Mouse (Mus musculus) hindbrain, embryonic 16.5 days (tissue): ENCODE measurements around the gene Gtf2ird1. TPM values are rescaled to one million over a fixed set of nuclear protein-coding genes. Genes with fewer than 3 reads are reported as not detected.
A peak's percentile ranks its signal among the peaks of the same experiment; 100 is the strongest.
"Not testable (repeated sequence)": the region's sequence is repeated elsewhere in the genome, so short reads cannot be mapped to it uniquely, and the experiment has no call there.

Source experiments
- ATAC-seq: fragments of 200-750 bp; cut with Nextera tagmentation; 2 replicates; pipeline ENCODE4 v1.8.0; 2017; ENCODE audit warnings: moderate TSS enrichment, moderate library complexity
- H3K27ac ChIP-seq: fragments of 300-500 bp; sonication (generic); 2 replicates; pipeline ENCODE4 v1.5.1; 2014; ENCODE audit warnings: low read depth, mild to moderate bottlenecking, control low read depth, low read length, moderate library complexity
- H3K27me3 ChIP-seq: fragments of 300-500 bp; sonication (generic); replicated peaks from 2 replicates; pipeline ENCODE4 v1.6.1; 2014; ENCODE audit warnings: low read length; ENCODE audit not compliant: control insufficient read depth, insufficient read depth
- H3K36me3 ChIP-seq: fragments of 300-500 bp; sonication (generic); 2 replicates; pipeline ENCODE4 v1.6.1; 2014; ENCODE audit warnings: mild to moderate bottlenecking, low read length, moderate library complexity, mixed read lengths; ENCODE audit not compliant: control insufficient read depth, insufficient read depth
- H3K4me1 ChIP-seq: fragments of 300-500 bp; sonication (generic); 2 replicates; pipeline ENCODE4 v1.6.1; 2014; ENCODE audit warnings: low read depth, low read length; ENCODE audit not compliant: control insufficient read depth, insufficient read depth
- H3K4me2 ChIP-seq: fragments of 300-500 bp; sonication (generic); 2 replicates; pipeline ENCODE4 v1.6.1; 2014; ENCODE audit warnings: mild to moderate bottlenecking, low read length, control low read depth, moderate library complexity
- H3K4me3 ChIP-seq: fragments of 300-500 bp; sonication (generic); 2 replicates; pipeline ENCODE4 v1.5.1; 2014; ENCODE audit warnings: mild to moderate bottlenecking, low read length, control low read depth, moderate library complexity
- H3K9ac ChIP-seq: fragments of 300-500 bp; sonication (generic); 2 replicates; pipeline ENCODE4 v1.6.1; 2014; ENCODE audit warnings: low read depth, mild to moderate bottlenecking, control low read depth, low read length, moderate library complexity
- H3K9me3 ChIP-seq: fragments of 300-500 bp; sonication (generic); 2 replicates; pipeline ENCODE4 v1.6.1; 2014; ENCODE audit warnings: mild to moderate bottlenecking, low read length, moderate library complexity; ENCODE audit not compliant: control insufficient read depth
- WGBS: fragments of 180-500 bp; shearing (Covaris S2); extraction: QIAGEN DNeasy Blood & Tissue Kit; methylation state at CpG from one replicate; pipeline ENCODE4 v1.1.7; 2014; 5-methylcytosine and 5-hydroxymethylcytosine counted together
- polyA plus RNA-seq: library from polyadenylated mRNA; unstranded; fragments of >200 nt; fragmentation: Nextera tagmentation; extraction: Ambion mirVana; gene quantifications from 2 replicates; pipeline ENCODE4 v1.2.1, GENCODE M21; 2015

Gene Gtf2ird1
- polyA plus RNA-seq, 1 experiment from 2014 or later: 49.3 TPM

GRCm38 (mm10) chr5:134457371-134457770, 855 bp upstream of the Gtf2ird1 start:
- Histone ChIP-seq H3K27me3 (no peaks in the 10 kb centered on the region), H3K4me2 (no peak overlapping the region), H3K9ac (no peak overlapping the region), H3K27ac (no peak overlapping the region; the same call in 1 of the 2 replicates), H3K4me1 (peaks cover 23% of the 10 kb centered on the region), H3K36me3 (no peaks in the 10 kb centered on the region), H3K9me3 (no peaks in the 10 kb centered on the region), H3K4me3 (no peak overlapping the region)
- WGBS: 98% methylated on average over 2 of the region's 2 CpGs
- no peak for ATAC-seq

GRCm38 (mm10) chr5:134455914-134456423, 547 bp downstream of the Gtf2ird1 start:
- H3K4me2 ChIP-seq: peak overlapping the region; percentile 96
- H3K9me3 ChIP-seq: no peaks in the 10 kb centered on the region
- H3K27me3 ChIP-seq: no peaks in the 10 kb centered on the region
- no peaks in the 10 kb centered on the region for H3K36me3 ChIP-seq
- H3K9ac ChIP-seq: peak overlapping the region; percentile 96
- peak; percentile 70 for ATAC-seq
- 0% methylated on average over 16 of the region's 17 CpGs for WGBS
- H3K4me3 ChIP-seq: peak overlapping the region; percentile 79
- H3K4me1 ChIP-seq: peaks cover 23% of the 10 kb centered on the region
- H3K27ac ChIP-seq: peak overlapping the region; percentile 93

- Histone ChIP-seq H3K9ac (peak overlapping the region; percentile 96), H3K4me3 (peak overlapping the region; percentile 79), H3K36me3 (no peaks in the 10 kb centered on the region), H3K27ac (peak overlapping the region; percentile 93), H3K4me1 (peaks cover 23% of the 10 kb centered on the region), H3K4me2 (peak overlapping the region; percentile 96), H3K9me3 (no peaks in the 10 kb centered on the region), H3K27me3 (no peaks in the 10 kb centered on the region)
- ATAC-seq: peak; percentile 38
- 0% methylated on average over 21 of the region's 21 CpGs for WGBS
Observed at GRCm38 (mm10) chr5:134455186-134455895, 1.2 kb downstream of the Gtf2ird1 start.

- Histone ChIP-seq H3K4me2 (peak overlapping the region; percentile 96), H3K9ac (peak overlapping the region; percentile 96), H3K4me3 (peak overlapping the region; percentile 79), H3K27me3 (no peaks in the 10 kb centered on the region), H3K4me1 (peaks cover 23% of the 10 kb centered on the region), H3K27ac (no peak overlapping the region; the same call in 1 of the 2 replicates), H3K36me3 (no peaks in the 10 kb centered on the region), H3K9me3 (no peaks in the 10 kb centered on the region)
- ATAC-seq: no peak
- WGBS: 15% methylated on average over 9 of the region's 9 CpGs
Observed at GRCm38 (mm10) chr5:134454421-134454820, 2.1 kb downstream of the Gtf2ird1 start.

- Histone ChIP-seq H3K4me3 (no peak overlapping the region), H3K27me3 (no peaks in the 10 kb centered on the region), H3K4me1 (peaks cover 23% of the 10 kb centered on the region), H3K4me2 (no peak overlapping the region; the same call in 1 of the 2 replicates), H3K27ac (no peak overlapping the region), H3K9ac (no peak overlapping the region), H3K36me3 (no peaks in the 10 kb centered on the region), H3K9me3 (no peaks in the 10 kb centered on the region)
- no peak for ATAC-seq
- 10% methylated on average over 1 of the region's 1 CpGs for WGBS
Observed at GRCm38 (mm10) chr5:134453577-134453976, 2.9 kb downstream of the Gtf2ird1 start.

GRCm38 (mm10) chr5:134446755-134447154, 9.8 kb downstream of the Gtf2ird1 start:
- not testable (repeated sequence) for H3K4me1 ChIP-seq, H3K4me2 ChIP-seq, H3K27me3 ChIP-seq, H3K9ac ChIP-seq, H3K4me3 ChIP-seq, H3K9me3 ChIP-seq, ATAC-seq, H3K27ac ChIP-seq, H3K36me3 ChIP-seq
- 93% methylated on average over 4 of the region's 4 CpGs for WGBS

- 60% methylated on average over 10 of the region's 10 CpGs for WGBS
Observed at GRCm38 (mm10) chr5:134445895-134446294, 10.6 kb downstream of the Gtf2ird1 start.

GRCm38 (mm10) chr5:134445208-134445831, 11.2 kb downstream of the Gtf2ird1 start:
- H3K4me1 ChIP-seq: peaks cover 12% of the 10 kb centered on the region
- 68% methylated on average over 10 of the region's 10 CpGs for WGBS
- no peak overlapping the region for H3K4me3 ChIP-seq
- H3K36me3 ChIP-seq: no peaks in the 10 kb centered on the region
- H3K9ac ChIP-seq: no peak overlapping the region
- no peaks in the 10 kb centered on the region for H3K27me3 ChIP-seq
- no peak overlapping the region for H3K4me2 ChIP-seq
- H3K9me3 ChIP-seq: no peaks in the 10 kb centered on the region
- ATAC-seq: no peak
- peak overlapping the region; percentile 21; the same call in 1 of the 2 replicates for H3K27ac ChIP-seq

More at GRCm38 (mm10) chr5:134445895-134446294, 10.6 kb downstream of the Gtf2ird1 start:
- Histone ChIP-seq H3K36me3 (no peaks in the 10 kb centered on the region), H3K4me1 (peaks cover 7% of the 10 kb centered on the region), H3K27me3 (no peaks in the 10 kb centered on the region), H3K9ac (no peak overlapping the region), H3K9me3 (no peaks in the 10 kb centered on the region), H3K4me2 (no peak overlapping the region), H3K27ac (peak overlapping the region; percentile 21; the same call in 1 of the 2 replicates), H3K4me3 (no peak overlapping the region)
- no peak for ATAC-seq

- no peaks in the 10 kb centered on the region for H3K36me3 ChIP-seq
- H3K4me3 ChIP-seq: no peak overlapping the region
- 99% methylated on average over 7 of the region's 7 CpGs for WGBS
- H3K27me3 ChIP-seq: no peaks in the 10 kb centered on the region
- H3K27ac ChIP-seq: no peak overlapping the region
- H3K9me3 ChIP-seq: no peaks in the 10 kb centered on the region
- no peak overlapping the region for H3K4me2 ChIP-seq
- H3K9ac ChIP-seq: no peak overlapping the region
- peaks cover 15% of the 10 kb centered on the region for H3K4me1 ChIP-seq
- ATAC-seq: no peak
Observed at GRCm38 (mm10) chr5:134444473-134444872, 12.0 kb downstream of the Gtf2ird1 start.
